Mouse (Mus musculus) B cell, adult 2 months (primary cell): Measurements from ENCODE around the gene Sirt1.

Source experiments
- DNase-seq, 2 experiments: peaks; one replicate each; pipeline ENCODE4 v3.0.0; 2022

Sirt1 gene

DNA sequence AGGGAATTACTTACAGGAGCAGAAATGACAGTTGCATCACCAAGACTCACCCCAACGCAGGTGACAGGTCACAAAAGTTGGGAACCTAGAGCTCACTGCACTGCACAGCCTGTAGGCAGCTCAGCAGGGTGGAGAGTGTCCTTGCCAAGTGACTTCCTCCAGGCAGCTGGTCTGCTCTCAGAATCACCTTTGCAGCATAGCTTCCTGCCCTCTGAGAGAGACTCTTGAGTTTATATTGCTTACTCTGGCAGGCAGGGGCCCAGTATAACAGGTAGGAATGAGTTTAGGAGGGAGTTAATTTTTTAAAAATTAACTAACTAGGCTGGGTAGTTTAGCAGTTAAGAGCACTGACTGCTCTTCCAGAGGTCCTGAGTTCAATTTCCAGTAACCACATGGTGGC lies 67.8 kb downstream of the Sirt1 start:
- DNase-seq: no peak

DNA sequence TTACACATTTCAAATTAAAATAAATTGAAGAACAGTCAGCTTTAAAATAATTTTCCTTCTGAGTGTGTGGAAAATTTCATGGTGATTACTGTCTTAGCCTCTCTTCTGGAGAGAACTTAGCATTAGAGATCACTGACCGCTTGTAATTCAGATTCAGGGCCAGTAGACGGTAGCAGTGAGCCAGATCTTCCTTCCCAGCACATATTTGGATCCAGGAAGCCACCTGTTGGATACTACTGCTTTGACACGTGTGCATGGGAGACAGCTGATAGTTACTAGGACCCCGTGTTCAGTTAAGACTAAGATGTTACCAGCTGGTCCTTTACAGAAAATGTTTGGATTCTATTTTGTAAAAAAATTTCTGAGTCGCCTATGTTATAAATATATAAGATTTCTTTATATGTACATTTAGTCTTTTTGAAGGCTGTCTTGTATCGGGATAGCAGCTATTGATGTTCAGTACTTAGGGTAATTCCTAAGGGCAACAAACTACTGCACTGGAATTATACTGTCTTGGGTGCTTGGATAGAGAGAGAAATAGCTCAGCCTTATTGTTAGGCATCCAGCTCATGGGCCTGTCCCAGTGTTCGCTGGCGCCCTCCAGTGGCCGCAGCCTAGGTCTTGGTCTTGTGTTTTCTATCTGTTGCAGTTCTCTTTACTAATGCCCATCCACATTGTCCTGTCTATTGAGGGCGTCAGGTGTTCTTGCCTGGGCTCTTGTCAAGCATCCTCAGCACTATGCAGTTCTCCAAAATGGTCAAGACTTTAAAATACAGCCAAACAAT lies 72.7 kb downstream of the Sirt1 start:
- DNase-seq: peak; percentile 91

GRCm38 (mm10) chr10:63302356-63302755 lies 79.1 kb downstream of the Sirt1 start:
- DNase-seq: no peak

DNA sequence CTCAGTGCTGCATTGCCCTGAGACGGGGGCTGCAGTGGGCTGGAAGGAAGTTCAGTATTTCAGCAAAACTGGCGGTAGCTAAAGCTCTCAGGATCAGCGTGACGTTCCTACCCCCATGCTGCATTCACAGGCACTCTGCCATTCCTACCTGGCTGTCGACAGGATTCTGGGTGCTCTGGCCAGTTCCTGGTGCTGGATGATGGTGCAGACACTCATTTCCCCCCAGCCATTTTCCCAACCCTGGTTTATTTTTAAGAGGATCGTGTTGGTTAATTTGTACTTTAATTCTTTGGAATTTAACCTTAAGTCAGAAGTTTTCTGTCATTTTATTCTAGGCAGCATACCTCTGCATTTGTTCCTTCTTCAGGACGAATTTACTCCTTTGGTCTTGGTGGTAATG lies 98.7 kb downstream of the Sirt1 start:
- DNase-seq: no peak

DNA sequence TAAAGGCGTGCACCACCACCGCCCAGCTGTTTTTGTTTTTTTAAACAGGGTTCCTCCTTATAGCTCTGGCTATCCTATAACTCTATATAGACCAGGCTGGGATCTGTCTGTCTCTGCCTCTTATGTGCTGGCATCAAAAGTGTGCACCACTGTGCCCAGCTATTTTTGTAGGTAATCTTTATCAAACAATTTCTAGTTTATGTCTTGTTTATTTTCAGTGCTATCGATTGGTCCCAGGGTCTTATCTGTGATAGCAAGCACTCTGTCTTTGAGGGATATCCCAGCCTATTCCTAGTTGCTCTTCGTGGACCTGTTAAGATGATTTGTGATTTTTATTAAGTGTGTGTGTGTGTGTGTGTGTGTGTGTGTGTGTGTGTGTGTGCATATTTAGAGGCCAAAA lies 99.1 kb downstream of the Sirt1 start:
- DNase-seq: no peak

DNA sequence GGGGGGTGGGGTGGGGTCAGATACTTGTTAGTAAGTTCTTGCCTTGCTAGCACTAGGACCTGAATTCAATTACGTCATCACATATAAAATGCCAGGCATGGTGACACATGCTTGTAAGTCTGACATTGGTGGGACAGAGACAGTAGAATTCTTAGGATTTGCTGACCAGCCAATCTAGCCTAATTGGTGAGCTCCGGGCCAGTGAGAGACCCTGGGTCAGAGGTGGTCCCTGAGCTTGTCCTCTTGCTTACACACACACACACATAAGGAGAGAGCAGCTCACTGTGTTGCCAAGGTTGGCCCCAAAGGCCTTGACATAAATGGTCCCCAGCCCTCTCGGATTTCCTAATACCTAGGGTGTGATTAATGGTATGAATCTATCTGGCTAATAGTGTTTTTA lies 101.7 kb downstream of the Sirt1 start:
- no peak for DNase-seq

GRCm38 (mm10) chr10:63277010-63277409 lies 104.5 kb downstream of the Sirt1 start:
- DNase-seq: no peak

DNA sequence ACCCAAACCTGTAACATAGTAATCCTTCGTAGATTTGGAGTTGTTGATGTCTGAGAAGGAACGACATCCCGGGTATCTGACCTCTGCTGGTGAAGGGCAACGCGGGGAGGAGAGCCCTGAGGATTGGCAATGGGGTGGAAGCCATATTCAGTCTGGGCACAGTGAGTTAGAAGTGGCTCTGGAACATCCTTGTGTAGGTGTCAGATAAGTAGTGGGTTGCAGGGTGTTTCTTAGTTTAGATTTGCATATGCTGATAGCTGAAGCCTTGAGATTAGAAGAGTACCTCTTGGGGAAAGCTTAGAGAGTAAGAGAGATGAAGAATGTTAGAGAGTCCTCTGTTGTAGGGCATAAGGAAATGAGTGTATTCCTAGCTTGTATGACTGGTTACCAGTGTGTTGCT lies 108.6 kb downstream of the Sirt1 start:
- DNase-seq: no peak

- DNase-seq: no peak
Measured at GRCm38 (mm10) chr10:63272401-63272800, 109.1 kb downstream of the Sirt1 start.
